Mouse (Mus musculus) kidney, adult 2 months (tissue): ENCODE data around the gene Hpse.

Experiments used
- CTCF ChIP-seq: fragments of 200-500 bp; conservative IDR thresholded peaks from 2 replicates; pipeline ENCODE4 v1.5.1; 2011; ENCODE audit warnings: low read depth, mild to moderate bottlenecking, control low read depth, low read length, moderate library complexity, mixed read lengths; ENCODE audit not compliant: insufficient read depth, insufficient read length
- POLR2A ChIP-seq: fragments of 200-500 bp; IDR thresholded peaks from one replicate; pipeline ENCODE4 v1.6.1; 2011; ENCODE audit warnings: low read depth, low read length, control low read depth

DNA sequence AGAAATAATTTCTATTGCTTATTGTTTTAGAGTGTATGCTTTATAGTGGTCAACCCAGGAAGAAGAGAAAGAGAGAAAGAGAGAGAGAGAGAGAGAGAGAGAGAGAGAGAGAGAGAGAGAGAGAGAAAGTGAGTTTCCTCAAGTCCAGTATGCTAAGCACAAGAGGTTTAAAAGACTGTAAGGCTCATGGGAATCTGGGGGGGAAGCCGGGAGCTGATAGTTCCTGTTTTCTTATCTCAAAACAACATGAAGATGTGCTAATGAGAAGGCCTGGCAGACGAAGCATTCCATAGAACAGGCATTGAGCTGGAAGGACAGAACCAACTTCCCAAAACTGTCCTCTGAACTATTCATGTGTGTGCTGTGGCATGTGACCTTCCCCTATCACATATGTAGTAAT is 21.6 kb downstream of the Hpse start:
- no peak for TF ChIP-seq CTCF
- TF ChIP-seq POLR2A = no peak
